Mouse (Mus musculus): ENCODE measurements at regions not wholly inside any gene's neighbourhood (a gene's known extent, or its start where the extent isn't known, plus 50 kb on each side); places are given as distances from the start of the nearest gene placed in this dataset.
A peak's percentile ranks its signal among the peaks of the same experiment; 100 is the strongest.

DNA sequence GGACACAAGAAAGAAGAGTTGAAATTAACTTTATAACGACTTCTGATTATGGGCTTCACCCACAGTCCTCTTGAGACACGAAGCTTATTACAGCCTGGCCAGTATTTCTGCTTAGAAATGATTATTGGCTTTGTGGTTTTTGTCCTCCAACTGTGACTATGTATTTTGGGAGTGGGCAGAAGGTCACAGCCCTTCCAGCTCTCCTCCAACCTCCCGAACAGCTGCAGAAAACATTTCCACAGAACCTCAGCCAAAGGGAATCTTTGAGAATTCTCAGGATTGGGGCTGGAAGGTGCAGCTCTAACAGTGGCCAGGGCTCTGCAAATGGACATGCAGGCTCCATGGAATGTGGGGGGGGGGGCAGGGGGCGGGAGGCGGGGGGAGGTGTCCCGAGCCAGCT is 94.3 kb upstream of the Tmem260 start:
- no peaks in the 10 kb centered on the region for H3K9me3 ChIP-seq (ENCODE audit: control insufficient read depth, low read length)
- H3K4me2 ChIP-seq (replicated peaks): no peak overlapping the region
- no peaks in the 10 kb centered on the region for H3K27me3 ChIP-seq (ENCODE audit: control insufficient read depth, insufficient read depth, low read length)
- ATAC-seq (ENCODE audit: low FRiP score) (no peak), DNase-seq (ENCODE audit: low spot score) (no peak)
- no peak overlapping the region for H3K9ac ChIP-seq
- H3K4me1 ChIP-seq (replicated peaks; ENCODE audit: control insufficient read depth, insufficient read depth, low read length): peaks cover 4% of the 10 kb centered on the region; the same call in 1 of the 2 replicates
- no peaks in the 10 kb centered on the region for H3K36me3 ChIP-seq (replicated peaks; ENCODE audit: control insufficient read depth, insufficient read depth)
- no peak overlapping the region for H3K4me3 ChIP-seq (replicated peaks; ENCODE audit: low read length)
- 79% methylated on average over 6 of the region's 6 CpGs for WGBS
- no peak overlapping the region for H3K27ac ChIP-seq

DNA sequence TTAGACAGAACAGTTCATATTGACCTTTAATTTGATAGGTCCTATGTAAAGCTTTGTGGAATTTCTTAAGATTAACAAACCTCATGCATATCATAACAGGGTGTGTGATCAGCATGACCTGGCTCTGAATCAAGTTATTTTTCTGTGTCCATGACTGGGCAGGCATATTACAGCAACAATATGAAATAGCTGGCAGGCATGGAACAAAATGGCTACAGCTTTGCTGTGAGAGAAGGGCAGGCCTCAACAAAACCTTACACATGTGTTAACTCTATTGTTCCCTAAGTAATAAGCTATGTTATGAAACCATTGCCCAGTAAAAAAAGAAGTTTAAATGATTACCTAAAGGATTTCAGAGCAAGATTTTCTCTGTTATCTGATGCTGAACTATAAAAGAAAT is 93.1 kb upstream of the Tmem260 start:
- no peaks in the 10 kb centered on the region for H3K9me3 ChIP-seq (ENCODE audit: control insufficient read depth, low read length)
- H3K4me1 ChIP-seq (replicated peaks; ENCODE audit: control insufficient read depth, insufficient read depth, low read length): peaks cover 4% of the 10 kb centered on the region; the same call in 1 of the 2 replicates
- no peaks in the 10 kb centered on the region for H3K36me3 ChIP-seq (replicated peaks; ENCODE audit: control insufficient read depth, insufficient read depth)
- no peak for DNase-seq (ENCODE audit: low spot score)
- no peak overlapping the region for H3K4me3 ChIP-seq (replicated peaks; ENCODE audit: low read length)
- no peak overlapping the region for H3K27ac ChIP-seq
- no peak for ATAC-seq (ENCODE audit: low FRiP score)
- H3K4me2 ChIP-seq (replicated peaks): no peak overlapping the region
- H3K9ac ChIP-seq: no peak overlapping the region
- H3K27me3 ChIP-seq (ENCODE audit: control insufficient read depth, insufficient read depth, low read length): no peaks in the 10 kb centered on the region

DNA sequence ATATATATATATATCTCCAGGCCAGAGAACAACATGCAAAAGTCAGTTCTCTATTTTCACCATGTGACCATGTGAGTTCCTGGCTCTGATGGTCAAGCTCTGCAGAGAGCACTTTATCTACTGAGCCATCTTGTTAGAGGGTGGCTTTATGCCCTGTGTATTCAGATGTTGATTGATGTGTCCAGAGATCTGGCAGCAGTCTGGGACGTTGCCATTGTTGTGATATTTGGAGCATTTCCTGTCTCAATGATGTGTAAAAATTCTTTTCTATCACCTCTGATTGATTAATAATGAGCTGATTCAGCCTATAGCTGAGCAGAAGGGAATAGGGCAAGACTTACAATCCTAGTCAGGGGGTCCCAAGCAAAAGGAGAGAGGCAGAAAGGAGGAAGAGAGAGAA is 91.7 kb upstream of the Tmem260 start:
- 21% methylated on average over 1 of the region's 1 CpGs for WGBS
- H3K9me3 ChIP-seq (ENCODE audit: control insufficient read depth, low read length): no peaks in the 10 kb centered on the region
- no peak overlapping the region for H3K27ac ChIP-seq
- DNase-seq (ENCODE audit: low spot score) (no peak), ATAC-seq (ENCODE audit: low FRiP score) (no peak)
- no peak overlapping the region for H3K4me2 ChIP-seq (replicated peaks)
- H3K4me1 ChIP-seq (replicated peaks; ENCODE audit: control insufficient read depth, insufficient read depth, low read length): peaks cover 4% of the 10 kb centered on the region; the same call in 1 of the 2 replicates
- H3K4me3 ChIP-seq (replicated peaks; ENCODE audit: low read length): no peak overlapping the region
- no peaks in the 10 kb centered on the region for H3K27me3 ChIP-seq (ENCODE audit: control insufficient read depth, insufficient read depth, low read length)
- H3K9ac ChIP-seq: no peak overlapping the region
- no peaks in the 10 kb centered on the region for H3K36me3 ChIP-seq (replicated peaks; ENCODE audit: control insufficient read depth, insufficient read depth)

DNA sequence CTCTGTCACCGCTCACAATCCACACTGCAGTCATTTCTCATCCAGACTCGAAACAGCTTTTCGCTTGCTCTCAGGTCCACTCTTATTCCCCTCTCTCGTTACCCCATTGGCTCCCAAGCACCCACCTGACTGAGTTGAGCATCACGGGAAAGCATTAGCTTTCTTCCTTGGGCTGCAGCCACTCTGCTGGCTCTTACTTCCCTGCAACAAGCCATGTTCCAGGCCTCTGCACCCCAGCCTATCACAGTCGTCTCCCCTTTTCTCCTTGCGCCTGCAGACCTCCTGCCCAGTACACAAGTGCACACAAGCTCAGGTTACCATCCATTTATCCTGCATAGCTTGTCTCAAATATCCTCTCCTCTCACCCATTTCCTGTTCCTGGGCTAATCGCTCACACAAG is 88.5 kb upstream of the Tmem260 start:
- no peak overlapping the region for H3K27ac ChIP-seq
- H3K4me1 ChIP-seq (replicated peaks; ENCODE audit: control insufficient read depth, insufficient read depth, low read length): no peaks in the 10 kb centered on the region
- no peak overlapping the region for H3K9ac ChIP-seq
- DNase-seq (ENCODE audit: low spot score): no peak
- no peak for ATAC-seq (ENCODE audit: low FRiP score)
- H3K27me3 ChIP-seq (ENCODE audit: control insufficient read depth, insufficient read depth, low read length): no peaks in the 10 kb centered on the region
- WGBS: 78% methylated on average over 8 of the region's 8 CpGs
- no peaks in the 10 kb centered on the region for H3K9me3 ChIP-seq (ENCODE audit: control insufficient read depth, low read length)
- no peaks in the 10 kb centered on the region for H3K36me3 ChIP-seq (replicated peaks; ENCODE audit: control insufficient read depth, insufficient read depth)
- no peak overlapping the region for H3K4me3 ChIP-seq (replicated peaks; ENCODE audit: low read length)
- no peak overlapping the region for H3K4me2 ChIP-seq (replicated peaks)

DNA sequence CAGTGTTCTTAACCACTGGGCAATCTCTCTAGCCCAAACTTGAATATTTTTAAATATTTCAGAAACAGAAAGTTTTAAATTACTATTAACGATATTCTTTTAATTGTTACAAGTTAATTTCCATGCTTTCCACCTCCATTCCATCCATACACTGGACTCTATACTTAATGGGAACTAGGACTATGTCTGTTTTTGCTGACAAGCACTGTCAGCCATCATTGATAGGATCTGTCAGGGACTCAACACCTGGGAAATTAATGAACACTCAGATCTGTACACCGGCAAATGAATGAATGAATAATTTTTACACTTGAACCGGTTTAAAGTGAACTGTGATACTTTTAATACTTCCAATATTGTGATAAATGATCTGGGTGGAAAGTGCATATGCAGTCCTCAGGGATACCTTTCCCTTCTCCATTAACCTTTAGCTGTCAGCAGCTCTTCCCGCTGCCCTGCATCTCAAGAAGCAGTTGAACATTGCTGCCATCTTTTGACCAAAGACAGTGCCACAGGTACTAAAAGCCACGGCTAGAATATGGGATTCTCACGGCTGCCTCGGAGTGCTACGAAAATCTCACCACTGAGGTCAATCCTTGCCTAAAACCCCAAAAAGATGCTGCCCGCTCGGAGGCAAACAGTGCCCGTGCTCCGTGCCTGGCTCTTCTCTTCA is 87.3 kb upstream of the Tmem260 start:
- Histone ChIP-seq H3K4me3 (replicated peaks; ENCODE audit: low read length) (no peak overlapping the region), H3K9ac (no peak overlapping the region), H3K4me2 (replicated peaks) (no peak overlapping the region), H3K4me1 (replicated peaks; ENCODE audit: control insufficient read depth, insufficient read depth, low read length) (no peaks in the 10 kb centered on the region), H3K27me3 (ENCODE audit: control insufficient read depth, insufficient read depth, low read length) (no peaks in the 10 kb centered on the region), H3K27ac (no peak overlapping the region), H3K36me3 (replicated peaks; ENCODE audit: control insufficient read depth, insufficient read depth) (no peaks in the 10 kb centered on the region), H3K9me3 (ENCODE audit: control insufficient read depth, low read length) (no peaks in the 10 kb centered on the region)
- WGBS: 46% methylated on average over 12 of the region's 12 CpGs
- DNase-seq (ENCODE audit: low spot score) (peak; percentile 81), ATAC-seq (ENCODE audit: low FRiP score) (peak; percentile 57; the same call in 1 of the 2 replicates)

DNA sequence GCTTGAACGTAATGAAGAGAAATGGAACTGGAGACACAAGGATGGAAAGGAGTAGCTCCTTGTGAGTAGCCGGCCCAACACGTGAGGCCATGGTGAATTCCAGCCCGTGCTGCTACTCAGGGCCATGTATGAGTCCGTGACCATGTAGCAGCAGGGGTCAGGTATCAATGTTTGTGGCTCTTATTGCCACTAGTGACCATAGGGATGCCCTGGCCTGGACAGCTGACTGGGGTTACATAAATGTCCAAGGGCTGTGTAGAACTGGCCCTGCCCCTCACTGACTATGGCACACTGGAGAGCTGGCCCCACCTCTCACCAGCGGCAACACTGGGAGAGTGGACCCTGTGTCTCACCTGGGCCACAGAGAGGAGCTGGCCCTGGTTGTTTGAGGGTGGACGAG is 84.1 kb upstream of the Tmem260 start:
- H3K9ac ChIP-seq: no peak overlapping the region
- DNase-seq (ENCODE audit: low spot score) (no peak), ATAC-seq (ENCODE audit: low FRiP score) (no peak)
- H3K4me3 ChIP-seq (replicated peaks; ENCODE audit: low read length): no peak overlapping the region
- WGBS: 91% methylated on average over 7 of the region's 7 CpGs
- no peak overlapping the region for H3K4me2 ChIP-seq (replicated peaks)
- H3K36me3 ChIP-seq (replicated peaks; ENCODE audit: control insufficient read depth, insufficient read depth): no peaks in the 10 kb centered on the region
- H3K9me3 ChIP-seq (ENCODE audit: control insufficient read depth, low read length): no peaks in the 10 kb centered on the region
- H3K27me3 ChIP-seq (ENCODE audit: control insufficient read depth, insufficient read depth, low read length): no peaks in the 10 kb centered on the region
- no peak overlapping the region for H3K27ac ChIP-seq
- H3K4me1 ChIP-seq (replicated peaks; ENCODE audit: control insufficient read depth, insufficient read depth, low read length): no peaks in the 10 kb centered on the region

DNA sequence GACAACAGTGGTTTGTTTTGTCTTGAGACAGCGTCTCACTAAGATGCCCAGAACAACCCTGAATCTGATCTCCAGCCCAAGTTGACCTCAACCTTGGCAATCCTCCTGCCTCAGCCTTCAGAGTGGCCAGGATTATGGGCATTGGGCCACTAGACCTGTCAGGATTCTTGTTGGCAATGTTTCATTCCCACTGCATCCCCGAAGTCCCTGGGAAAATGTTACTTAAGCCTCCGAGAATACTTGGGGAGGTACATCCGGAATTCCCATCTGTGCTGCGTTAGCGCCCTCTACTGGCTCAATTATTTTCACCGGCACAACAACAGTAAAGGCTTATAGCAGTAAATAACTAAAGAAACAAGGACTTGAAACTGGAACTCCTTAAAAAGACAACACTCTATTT is 78.9 kb upstream of the Tmem260 start:
- ATAC-seq (ENCODE audit: low FRiP score): 0 out of 2 replicates have a peak, but pooled peaks have one; percentile 18
- Histone ChIP-seq H3K36me3 (replicated peaks; ENCODE audit: control insufficient read depth, insufficient read depth) (no peaks in the 10 kb centered on the region), H3K9me3 (ENCODE audit: control insufficient read depth, low read length) (no peaks in the 10 kb centered on the region), H3K4me3 (replicated peaks; ENCODE audit: low read length) (no peak overlapping the region), H3K4me1 (replicated peaks; ENCODE audit: control insufficient read depth, insufficient read depth, low read length) (no peaks in the 10 kb centered on the region), H3K4me2 (replicated peaks) (no peak overlapping the region), H3K9ac (no peak overlapping the region), H3K27me3 (ENCODE audit: control insufficient read depth, insufficient read depth, low read length) (no peaks in the 10 kb centered on the region), H3K27ac (no peak overlapping the region)
- 14% methylated on average over 7 of the region's 7 CpGs for WGBS
- DNase-seq (ENCODE audit: low spot score): peak; percentile 92

DNA sequence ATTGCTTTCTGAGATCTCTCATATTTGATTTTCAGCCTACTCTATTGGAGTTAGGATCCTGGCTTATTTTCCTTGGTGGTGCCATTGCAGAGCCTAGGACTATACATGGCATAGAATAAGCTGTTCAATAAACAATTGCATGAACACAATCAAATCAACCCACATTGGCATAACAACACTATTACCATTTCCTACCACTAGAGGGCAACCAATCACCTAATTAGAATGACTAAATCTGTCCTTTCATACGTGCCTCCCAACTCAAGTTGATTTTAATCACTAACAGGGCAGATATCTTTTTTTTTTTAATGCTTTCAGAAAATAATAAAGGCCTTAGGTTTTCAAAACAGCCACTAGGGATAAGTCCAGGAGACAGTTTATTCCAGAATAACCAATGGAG is 75.6 kb upstream of the Tmem260 start:
- Histone ChIP-seq H3K9ac (no peak overlapping the region), H3K27ac (no peak overlapping the region), H3K36me3 (replicated peaks; ENCODE audit: control insufficient read depth, insufficient read depth) (no peaks in the 10 kb centered on the region), H3K27me3 (ENCODE audit: control insufficient read depth, insufficient read depth, low read length) (no peaks in the 10 kb centered on the region), H3K4me2 (replicated peaks) (no peak overlapping the region), H3K4me3 (replicated peaks; ENCODE audit: low read length) (no peak overlapping the region), H3K9me3 (ENCODE audit: control insufficient read depth, low read length) (no peaks in the 10 kb centered on the region), H3K4me1 (replicated peaks; ENCODE audit: control insufficient read depth, insufficient read depth, low read length) (no peaks in the 10 kb centered on the region)
- WGBS: 0% methylated on average over 1 of the region's 1 CpGs
- DNase-seq (ENCODE audit: low spot score) (peak; percentile 92), ATAC-seq (ENCODE audit: low FRiP score) (peak; percentile 48; the same call in 1 of the 2 replicates)

DNA sequence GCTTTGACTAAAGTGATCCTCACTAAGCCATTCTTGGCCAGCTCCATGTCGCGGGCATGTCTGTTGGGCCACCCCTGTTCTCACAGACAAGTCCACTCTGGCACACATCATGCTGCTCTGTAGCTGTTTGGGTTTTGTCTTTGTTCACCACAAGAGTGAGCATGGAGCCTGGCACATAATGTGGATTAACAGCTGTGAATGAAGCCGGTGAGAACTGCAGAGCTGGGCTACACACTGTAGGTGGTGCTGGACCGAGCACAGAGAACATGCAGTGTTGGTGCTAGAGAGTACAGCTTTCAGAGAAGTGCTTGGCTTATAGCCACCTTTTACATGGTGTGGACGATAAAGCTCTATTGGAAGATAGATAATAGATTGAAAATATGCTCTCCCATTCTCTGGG is 74.2 kb upstream of the Tmem260 start:
- Histone ChIP-seq H3K27ac (no peak overlapping the region), H3K4me1 (replicated peaks; ENCODE audit: control insufficient read depth, insufficient read depth, low read length) (no peaks in the 10 kb centered on the region), H3K4me2 (replicated peaks) (no peak overlapping the region), H3K9me3 (ENCODE audit: control insufficient read depth, low read length) (no peaks in the 10 kb centered on the region), H3K4me3 (replicated peaks; ENCODE audit: low read length) (no peak overlapping the region), H3K36me3 (replicated peaks; ENCODE audit: control insufficient read depth, insufficient read depth) (no peaks in the 10 kb centered on the region), H3K9ac (no peak overlapping the region), H3K27me3 (ENCODE audit: control insufficient read depth, insufficient read depth, low read length) (no peaks in the 10 kb centered on the region)
- DNase-seq (ENCODE audit: low spot score): peak; percentile 71
- ATAC-seq (ENCODE audit: low FRiP score): peak; percentile 86
- 61% methylated on average over 5 of the region's 5 CpGs for WGBS

DNA sequence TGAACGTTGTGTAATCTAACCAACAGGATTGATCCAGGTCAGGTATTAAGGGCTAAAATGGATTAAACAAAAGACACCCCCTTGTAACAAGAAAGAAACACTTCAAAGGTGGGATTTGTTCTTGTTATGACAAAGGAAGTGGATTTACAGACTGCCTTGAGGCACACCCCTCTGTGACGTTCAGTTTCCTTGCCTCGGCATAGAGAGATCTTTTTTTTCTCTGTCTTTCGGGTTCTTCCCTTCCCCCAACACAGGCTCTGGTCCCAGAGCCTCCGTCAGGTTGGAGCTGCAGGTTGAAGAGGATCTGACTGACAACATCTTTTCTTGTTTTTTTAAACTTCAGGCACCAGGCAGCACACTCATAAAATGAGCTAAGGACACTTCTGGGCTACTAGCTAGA is 69.8 kb upstream of the Tmem260 start:
- no peak for DNase-seq (ENCODE audit: low spot score)
- no peak overlapping the region for H3K9ac ChIP-seq
- H3K27ac ChIP-seq: no peak overlapping the region
- WGBS: 55% methylated on average over 5 of the region's 5 CpGs
- no peaks in the 10 kb centered on the region for H3K9me3 ChIP-seq (ENCODE audit: control insufficient read depth, low read length)
- H3K27me3 ChIP-seq (ENCODE audit: control insufficient read depth, insufficient read depth, low read length): no peaks in the 10 kb centered on the region
- ATAC-seq (ENCODE audit: low FRiP score): no peak
- no peak overlapping the region for H3K4me2 ChIP-seq (replicated peaks)
- no peaks in the 10 kb centered on the region for H3K4me1 ChIP-seq (replicated peaks; ENCODE audit: control insufficient read depth, insufficient read depth, low read length)
- no peak overlapping the region for H3K4me3 ChIP-seq (replicated peaks; ENCODE audit: low read length)
- no peaks in the 10 kb centered on the region for H3K36me3 ChIP-seq (replicated peaks; ENCODE audit: control insufficient read depth, insufficient read depth)
